Mouse (Mus musculus) embryonic fibroblast, embryonic 13.5 days (primary cell): ENCODE data around the gene Anapc2.

ENCODE experiments used
- CTCF ChIP-seq: IDR thresholded peaks from 2 replicates; pipeline ENCODE4 v1.5.1; 2011; ENCODE audit warnings: mild to moderate bottlenecking, control low read depth, low read length, moderate library complexity, borderline replicate concordance; ENCODE audit not compliant: insufficient read depth
- POLR2A ChIP-seq: IDR thresholded peaks from 2 replicates; pipeline ENCODE4 v1.6.1; 2011; ENCODE audit warnings: low read depth, mild to moderate bottlenecking, control low read depth, low read length, moderate library complexity

GRCm38 (mm10) chr2:25286837-25287636 is 14.8 kb downstream of the Anapc2 start:
- TF ChIP-seq CTCF (no peak), POLR2A (no peak)
